Mouse (Mus musculus) testis, adult 2 months (tissue): ENCODE results near the gene Gm37240.

Experiments used
- CTCF ChIP-seq: fragments of 200-500 bp; IDR thresholded peaks from 2 replicates; pipeline ENCODE4 v1.5.1; 2012; ENCODE audit warnings: low read depth, mild to moderate bottlenecking, inconsistent platforms, low read length, moderate library complexity; ENCODE audit not compliant: control insufficient read depth, insufficient read depth, insufficient replicate concordance
- POLR2A ChIP-seq: fragments of 200-500 bp; IDR thresholded peaks from 2 replicates; pipeline ENCODE4 v1.6.1; 2012; ENCODE audit warnings: low read depth, mild to moderate bottlenecking, inconsistent platforms, low read length, moderate library complexity; ENCODE audit not compliant: control insufficient read depth

- TF ChIP-seq POLR2A (no peak), CTCF (no peak)
Measured at GRCm38 (mm10) chr3:85168816-85169215, 718.5 kb downstream of the Gm37240 start.
